Mouse (Mus musculus) neural tube, embryonic 13.5 days (tissue): ENCODE results near the gene Fam50a. TPM values are rescaled to one million over a fixed set of nuclear protein-coding genes. Genes with fewer than 3 reads are reported as not detected.

Source experiments
- ATAC-seq: fragments of 200-750 bp; cut with Nextera tagmentation; 2 replicates; pipeline ENCODE4 v1.8.0; 2017; ENCODE audit warnings: low read depth, mild to moderate bottlenecking, moderate TSS enrichment, moderate library complexity
- H3K27ac ChIP-seq: fragments of 300-500 bp; sonication (generic); replicated peaks from 2 replicates; pipeline ENCODE4 v1.5.1; 2015; ENCODE audit warnings: moderate library complexity, mild to moderate bottlenecking, inconsistent platforms
- H3K27me3 ChIP-seq: fragments of 300-500 bp; sonication (generic); 2 replicates; pipeline ENCODE4 v1.6.1; 2015; ENCODE audit warnings: mild to moderate bottlenecking, inconsistent platforms
- H3K36me3 ChIP-seq: fragments of 300-500 bp; sonication (generic); 2 replicates; pipeline ENCODE4 v1.6.1; 2015; ENCODE audit warnings: mild to moderate bottlenecking, inconsistent platforms
- H3K4me1 ChIP-seq: fragments of 300-500 bp; sonication (generic); replicated peaks from 2 replicates; pipeline ENCODE4 v1.6.1; 2015; ENCODE audit warnings: inconsistent platforms
- H3K4me2 ChIP-seq: fragments of 300-500 bp; sonication (generic); 2 replicates; pipeline ENCODE4 v1.6.1; 2015; ENCODE audit warnings: inconsistent platforms, mild to moderate bottlenecking, moderate library complexity
- H3K4me3 ChIP-seq: fragments of 300-500 bp; sonication (generic); 2 replicates; pipeline ENCODE4 v1.5.1; 2015; ENCODE audit warnings: mild to moderate bottlenecking, inconsistent platforms
- H3K9ac ChIP-seq: fragments of 300-500 bp; sonication (generic); 2 replicates; pipeline ENCODE4 v1.6.1; 2015; ENCODE audit warnings: moderate library complexity, mild to moderate bottlenecking, inconsistent platforms
- H3K9me3 ChIP-seq: fragments of 300-500 bp; sonication (generic); 2 replicates; pipeline ENCODE4 v1.6.1; 2016; ENCODE audit warnings: inconsistent platforms
- WGBS: fragments of 180-500 bp; shearing (Covaris S2); methylation state at CpG from one replicate; pipeline ENCODE4 v1.1.7; 2015; 5-methylcytosine and 5-hydroxymethylcytosine counted together
- polyA plus RNA-seq: library from polyadenylated mRNA; unstranded; fragments of >200 nt; fragmentation: Nextera tagmentation; extraction: Ambion mirVana; gene quantifications from 2 replicates; pipeline ENCODE4 v1.2.1, GENCODE M21; 2015

Fam50a gene
- 54.7 and 59.9 TPM in 2 replicates for polyA plus RNA-seq

- peak; percentile 96 for ATAC-seq
- WGBS, result 22% methylated on average over 59 of the region's 59 CpGs
- Histone ChIP-seq H3K4me3 (peak within 1 kb of the TSS; percentile 57), H3K4me2 (peak within 1 kb of the TSS; percentile 66), H3K27me3 (no peaks in the 10 kb centered on the region), H3K4me1 (peaks cover 19% of the 10 kb centered on the region), H3K36me3 (peaks cover 35% of the 10 kb centered on the region), H3K9ac (peak within 1 kb of the TSS; percentile 78), H3K27ac (peak within 1 kb of the TSS; percentile 90), H3K9me3 (no peaks in the 10 kb centered on the region)
These were observed at the start of gene Fam50a for GRCm38 (mm10) chrX:74312540-74313464. Fam50a (plus strand) TSS chrX:74313033.

DNA sequence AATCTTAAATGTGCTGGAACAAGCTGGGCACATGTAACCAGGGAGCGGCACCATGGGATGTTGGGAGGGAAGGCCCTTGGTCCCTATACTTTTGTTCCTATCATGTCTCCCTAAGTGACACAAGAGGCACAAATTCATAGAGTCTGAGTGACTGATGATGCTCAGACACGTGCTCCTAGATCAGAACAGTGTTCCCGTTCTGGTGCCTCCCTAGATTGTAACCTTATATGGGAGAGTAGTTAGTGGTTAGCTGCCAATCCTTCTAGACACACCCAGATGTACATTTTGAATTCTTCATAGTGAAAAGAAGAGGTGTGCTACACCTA lies 43.1 kb upstream of the Fam50a start:
- 19% methylated on average over 3 of the region's 3 CpGs for WGBS
- peak overlapping the region; percentile 56 for H3K4me2 ChIP-seq
- peak overlapping the region; percentile 68 for H3K9ac ChIP-seq
- H3K4me1 ChIP-seq, result peaks cover 16% of the 10 kb centered on the region
- peak; percentile 21 for ATAC-seq
- H3K36me3 ChIP-seq, result peaks cover 12% of the 10 kb centered on the region
- H3K4me3 ChIP-seq, result peak overlapping the region; percentile 62
- H3K27ac ChIP-seq, result peak overlapping the region; percentile 96
- no peaks in the 10 kb centered on the region for H3K27me3 ChIP-seq
- H3K9me3 ChIP-seq, result no peaks in the 10 kb centered on the region

DNA sequence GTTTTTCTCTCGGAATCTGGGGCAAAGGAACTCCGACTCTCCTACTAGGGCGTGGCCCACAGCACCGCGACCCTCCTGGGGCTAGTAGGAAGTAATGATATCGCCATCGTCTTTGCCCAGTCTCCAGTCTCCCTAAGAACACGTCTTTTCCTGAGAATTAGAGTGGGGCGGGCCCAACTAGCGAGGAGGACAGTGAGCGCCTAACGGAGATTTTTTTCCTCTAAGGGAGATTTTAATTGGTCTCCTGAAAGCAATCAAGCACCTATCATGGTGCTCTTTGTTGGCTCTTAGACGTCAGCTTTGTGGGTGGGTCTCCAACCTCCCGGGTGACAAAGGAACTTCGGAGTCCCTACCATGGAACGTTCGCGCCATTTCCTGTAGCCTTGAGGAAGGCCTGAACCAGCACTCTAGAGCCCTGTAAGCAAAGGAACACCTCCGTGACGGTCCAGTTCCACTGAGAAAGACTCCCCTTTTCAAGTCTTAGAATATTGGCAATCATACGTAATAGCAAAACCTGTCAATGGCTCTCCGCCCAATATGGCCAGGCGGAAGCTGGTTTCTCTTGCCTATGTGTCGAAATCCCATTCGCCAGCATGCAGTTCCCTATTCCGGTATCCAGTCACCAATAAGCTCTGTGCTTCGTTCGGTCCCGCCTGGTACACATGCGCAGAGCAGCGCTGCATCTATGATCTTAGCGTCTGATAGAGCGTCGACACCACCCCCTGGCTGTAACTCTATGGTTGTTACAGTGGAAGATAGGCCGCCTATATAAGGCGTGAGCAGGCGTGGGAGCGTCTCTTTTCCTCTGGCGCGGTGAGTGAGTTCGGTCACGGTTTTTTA lies 42.6 kb upstream of the Fam50a start, which contains the start of gene Rpl10:
Rpl10 (plus strand) TSS at position 751 of the 840 bp plus-strand sequence.
- Histone ChIP-seq H3K9ac (peak within 1 kb of the TSS; percentile 82), H3K27ac (peak within 1 kb of the TSS; percentile 96), H3K36me3 (peaks cover 12% of the 10 kb centered on the region), H3K27me3 (no peaks in the 10 kb centered on the region), H3K4me3 (peak within 1 kb of the TSS; percentile 62), H3K4me2 (peak within 1 kb of the TSS; percentile 68), H3K4me1 (peaks cover 16% of the 10 kb centered on the region), H3K9me3 (no peaks in the 10 kb centered on the region)
- WGBS, result 22% methylated on average over 42 of the region's 42 CpGs
- peak; percentile 96 for ATAC-seq

- peak overlapping the region; percentile 56 for H3K27ac ChIP-seq
- no peaks in the 10 kb centered on the region for H3K27me3 ChIP-seq
- peaks cover 12% of the 10 kb centered on the region for H3K36me3 ChIP-seq
- 22% methylated on average over 27 of the region's 27 CpGs for whole genome bisulfite sequencing
- H3K9me3 ChIP-seq, result no peaks in the 10 kb centered on the region
- peaks cover 16% of the 10 kb centered on the region for H3K4me1 ChIP-seq
- H3K4me2 ChIP-seq, result peak overlapping the region; percentile 68
- H3K4me3 ChIP-seq, result peak overlapping the region; percentile 62
- peak overlapping the region; percentile 82 for H3K9ac ChIP-seq
- 0 out of 2 replicates have a peak, but pooled peaks have one; percentile 0 for ATAC-seq
These were observed 41.8 kb upstream of the Fam50a start for GRCm38 (mm10) chrX:74270902-74271551.

DNA sequence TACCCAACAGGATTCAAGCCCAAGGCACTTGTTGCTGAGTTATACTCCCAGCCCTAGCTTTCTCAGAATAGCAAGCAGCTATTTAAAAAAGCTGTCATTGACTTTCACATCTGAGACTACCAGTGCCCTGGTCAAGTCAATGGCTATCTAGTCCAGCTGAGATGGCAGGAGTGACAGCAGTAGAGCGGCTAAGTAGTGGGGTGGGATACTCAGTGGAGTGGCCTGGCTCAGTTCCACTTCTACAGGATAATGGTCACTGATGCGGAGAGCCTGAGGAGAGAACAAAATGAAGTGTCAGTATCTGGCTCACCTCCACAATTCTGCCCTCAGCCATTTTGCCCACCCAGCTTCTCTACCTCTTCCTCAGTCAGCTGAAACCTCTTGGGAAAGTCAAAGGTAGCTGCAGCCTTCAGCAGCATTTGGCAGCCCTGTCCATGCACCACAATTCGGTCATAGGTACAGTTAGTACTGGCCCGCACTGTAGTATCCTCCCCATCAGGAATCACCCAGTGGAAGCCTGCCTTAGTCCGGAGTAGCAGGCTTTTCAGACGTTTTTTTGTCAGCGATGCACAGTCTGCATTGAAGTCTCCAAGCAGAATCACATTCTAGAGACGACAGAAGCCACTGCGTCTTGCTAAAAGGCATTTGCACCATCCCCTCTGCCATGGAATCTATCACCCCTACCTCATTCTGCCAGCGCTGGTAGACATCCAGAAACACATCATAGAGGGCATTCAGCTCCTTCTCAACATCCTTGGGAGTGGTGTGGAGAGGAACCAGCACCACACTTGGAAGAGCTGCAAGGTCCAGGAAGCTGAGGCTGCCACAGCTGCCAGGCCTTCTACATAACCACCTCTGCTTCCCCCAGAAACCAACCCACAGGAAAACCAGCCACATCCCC lies 39.2 kb upstream of the Fam50a start:
- H3K27ac ChIP-seq, result no peak overlapping the region
- H3K9ac ChIP-seq, result no peak overlapping the region
- no peak overlapping the region for H3K4me2 ChIP-seq
- peaks cover 12% of the 10 kb centered on the region for H3K36me3 ChIP-seq
- no peaks in the 10 kb centered on the region for H3K27me3 ChIP-seq
- H3K9me3 ChIP-seq, result no peaks in the 10 kb centered on the region
- peaks cover 16% of the 10 kb centered on the region for H3K4me1 ChIP-seq
- ATAC-seq, result no peak
- 29% methylated on average over 10 of the region's 10 CpGs for WGBS
- no peak overlapping the region for H3K4me3 ChIP-seq

- H3K4me2 ChIP-seq, result no peak overlapping the region
- ATAC-seq, result no peak
- no peaks in the 10 kb centered on the region for H3K27me3 ChIP-seq
- 0 out of 2 replicates have a peak, but pooled peaks cover 3% of the 10 kb centered on the region for H3K36me3 ChIP-seq
- H3K9me3 ChIP-seq, result no peaks in the 10 kb centered on the region
- no peak overlapping the region for H3K9ac ChIP-seq
- no peak overlapping the region for H3K4me3 ChIP-seq
- WGBS, result 73% methylated on average over 8 of the region's 8 CpGs
- no peak overlapping the region for H3K27ac ChIP-seq
- 0 out of 2 replicates have a peak, but pooled peaks cover 10% of the 10 kb centered on the region for H3K4me1 ChIP-seq
These were observed 34.9 kb upstream of the Fam50a start for GRCm38 (mm10) chrX:74277916-74278315.

DNA sequence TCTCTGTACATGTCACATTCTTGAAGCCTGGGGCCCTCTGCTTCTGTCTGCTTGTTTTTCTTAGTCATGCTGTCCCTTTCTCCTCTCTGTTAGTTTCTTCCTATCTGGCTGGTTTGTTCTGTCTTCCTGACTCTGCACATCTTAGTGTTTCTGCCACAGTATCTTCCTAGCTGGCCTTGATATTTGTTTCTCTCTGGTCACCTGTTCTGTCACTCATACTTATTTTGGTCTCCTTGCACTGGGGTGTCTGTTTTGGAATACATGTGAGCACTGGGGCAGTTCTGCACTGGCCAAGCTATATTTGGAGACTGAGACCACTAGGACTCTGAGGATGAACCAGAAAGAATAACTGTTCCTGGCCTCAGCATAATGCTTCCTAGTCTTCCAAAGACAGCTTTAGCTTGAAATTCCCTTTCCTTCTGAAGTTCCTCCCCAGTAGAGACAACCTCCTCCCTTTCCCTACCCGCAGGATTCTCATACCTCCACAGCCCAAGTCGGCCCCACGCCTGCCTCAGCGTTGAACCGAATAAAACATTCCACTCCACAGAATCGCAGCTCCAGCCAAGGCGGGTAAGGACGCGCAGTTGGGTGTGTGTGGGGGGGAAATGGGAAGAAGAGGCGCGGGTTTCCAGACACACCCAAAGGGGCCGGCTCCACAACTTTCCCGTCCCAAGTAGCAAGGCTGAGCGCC lies 31.6 kb upstream of the Fam50a start:
- peak overlapping the region; percentile 74 for H3K4me2 ChIP-seq
- no peak; the same call in 1 of the 2 replicates for ATAC-seq
- no peaks in the 10 kb centered on the region for H3K27me3 ChIP-seq
- H3K27ac ChIP-seq, result peak overlapping the region; percentile 77; the same call in 1 of the 2 replicates
- peak overlapping the region; percentile 83 for H3K9ac ChIP-seq
- H3K36me3 ChIP-seq, result no peaks in the 10 kb centered on the region
- WGBS, result 14% methylated on average over 14 of the region's 14 CpGs
- H3K4me3 ChIP-seq, result peak overlapping the region; percentile 58
- peaks cover 21% of the 10 kb centered on the region for H3K4me1 ChIP-seq
- H3K9me3 ChIP-seq, result no peaks in the 10 kb centered on the region

GRCm38 (mm10) chrX:74281732-74282394 lies 31.0 kb upstream of the Fam50a start, which contains the start of the genes Taz and Dnase1l1:
Taz (plus strand) TSS chrX:74281912.
Dnase1l1 (minus strand) TSS chrX:74282337.
- no peaks in the 10 kb centered on the region for H3K36me3 ChIP-seq
- H3K4me3 ChIP-seq, result peak within 1 kb of the TSS; percentile 58
- H3K9me3 ChIP-seq, result no peaks in the 10 kb centered on the region
- no peaks in the 10 kb centered on the region for H3K27me3 ChIP-seq
- peak within 1 kb of the TSS; percentile 89 for H3K27ac ChIP-seq
- peaks cover 21% of the 10 kb centered on the region for H3K4me1 ChIP-seq
- H3K4me2 ChIP-seq, result peak within 1 kb of the TSS; percentile 74
- peak within 1 kb of the TSS; percentile 83 for H3K9ac ChIP-seq
- 17% methylated on average over 16 of the region's 16 CpGs for WGBS
- peak; percentile 71 for ATAC-seq

- H3K9me3 ChIP-seq, result no peaks in the 10 kb centered on the region
- 20% methylated on average over 39 of the region's 39 CpGs for WGBS
- peaks cover 21% of the 10 kb centered on the region for H3K4me1 ChIP-seq
- no peaks in the 10 kb centered on the region for H3K27me3 ChIP-seq
- peak overlapping the region; percentile 83 for H3K9ac ChIP-seq
- peak overlapping the region; percentile 74 for H3K4me2 ChIP-seq
- H3K4me3 ChIP-seq, result peak overlapping the region; percentile 58
- peak overlapping the region; percentile 89 for H3K27ac ChIP-seq
- no peaks in the 10 kb centered on the region for H3K36me3 ChIP-seq
- ATAC-seq, result peak; percentile 89
These were observed 30.3 kb upstream of the Fam50a start for GRCm38 (mm10) chrX:74282395-74283091.
